Mouse (Mus musculus): ENCODE measurements around the gene Casp14. TPM values are rescaled to one million over a fixed set of nuclear protein-coding genes. Genes with fewer than 3 reads are reported as not detected.

Casp14 gene
- polyA plus RNA-seq (2012; rRNA removed), result not detected in 2 replicates

DNA sequence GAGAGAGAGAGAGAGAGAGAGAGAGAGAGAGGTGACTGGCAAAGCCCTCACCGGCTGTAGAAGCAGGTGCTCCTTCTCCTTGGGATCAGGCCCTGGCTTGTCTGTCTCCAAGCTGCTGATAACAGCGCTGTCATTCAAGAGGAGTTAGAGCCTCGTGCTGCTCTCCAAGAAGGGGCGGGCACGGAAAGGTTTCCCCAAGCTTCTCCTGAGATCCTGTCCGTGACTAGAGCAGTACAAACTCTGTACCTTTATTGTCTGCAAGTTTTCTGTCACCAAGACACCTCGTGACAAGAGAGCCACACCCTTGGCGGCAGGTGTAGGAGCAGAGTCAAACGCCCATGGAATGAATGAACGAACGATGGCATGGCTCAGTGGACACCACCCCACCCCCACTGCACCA is at the start of gene Casp14:
Gene Casp14, minus strand, starts transcription at position 239 of the 400 bp plus-strand sequence.

DNA sequence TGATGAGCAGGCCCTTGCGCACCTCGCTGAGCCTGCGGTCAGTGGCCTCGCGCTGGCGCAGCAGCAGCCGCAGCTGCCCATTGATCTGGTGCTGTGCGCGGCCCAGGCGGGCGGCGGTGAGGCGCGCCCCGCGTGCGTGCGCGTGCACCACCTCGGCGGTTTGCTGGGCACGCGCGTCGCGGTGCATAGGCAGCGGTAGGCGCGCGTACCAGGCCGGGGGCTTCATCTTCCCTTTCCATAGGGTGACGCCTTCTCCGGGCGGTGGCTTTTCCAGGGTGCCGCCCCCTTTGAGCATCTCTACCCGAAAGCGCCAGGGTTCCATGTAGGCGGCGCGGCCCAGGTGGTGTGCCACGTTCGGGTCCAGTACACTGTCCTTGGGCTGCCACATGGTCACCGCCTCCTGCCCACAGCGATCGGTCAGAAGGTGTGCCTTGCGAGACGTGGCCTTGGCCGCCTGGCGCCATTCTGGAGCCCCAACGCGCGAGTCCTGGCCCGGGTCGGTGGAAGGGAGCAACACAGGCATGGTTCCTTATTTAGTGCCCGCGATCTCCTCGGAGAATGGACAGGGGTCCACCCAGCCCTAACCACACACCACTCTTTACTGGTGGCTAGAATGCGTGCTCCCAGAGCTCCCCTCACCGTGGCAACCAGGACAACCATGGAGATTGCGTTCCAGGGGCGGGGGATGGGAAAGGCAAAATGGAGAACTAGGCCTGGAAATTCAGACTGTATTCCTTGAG is 34.5 kb upstream of the Casp14 start, which contains the start of gene Ccdc105:
Gene Ccdc105, minus strand, starts transcription at position 614 of the 740 bp plus-strand sequence.

Other genes with a start within 250 kb of the Casp14 start
- gene Olfr1358, start 200.9 kb downstream of the Casp14 start, polyA plus RNA-seq (2012; rRNA removed), result 0.95 and 2.0 TPM in 2 replicates
- 68.0 and 70.5 TPM in 2 replicates for gene Ilvbl, start 143.9 kb downstream of the Casp14 start, polyA plus RNA-seq (2012; rRNA removed)
- gene Syde1, start 126.3 kb downstream of the Casp14 start, polyA plus RNA-seq (2012; rRNA removed), result 52.4 and 59.3 TPM in 2 replicates
- gene Olfr1357, start 100.2 kb downstream of the Casp14 start, polyA plus RNA-seq (2012; rRNA removed), result not detected in 2 replicates
- gene Ccdc105, start 34.8 kb upstream of the Casp14 start, polyA plus RNA-seq (2012; rRNA removed), result 0.28 and 0.56 TPM in 2 replicates
- 6.0 and 6.4 TPM in 2 replicates for gene Slc1a6, start 62.2 kb upstream of the Casp14 start, polyA plus RNA-seq (2012; rRNA removed)
- gene Olfr1356, start 133.9 kb upstream of the Casp14 start, polyA plus RNA-seq (2012; rRNA removed), result not detected in 2 replicates
- gene Olfr1355, start 157.2 kb upstream of the Casp14 start, polyA plus RNA-seq (2012; rRNA removed), result not detected in 2 replicates
- gene Olfr1354, start 194.9 kb upstream of the Casp14 start, polyA plus RNA-seq (2012; rRNA removed), result not detected in 2 replicates
- gene Olfr8, start 232.3 kb upstream of the Casp14 start, polyA plus RNA-seq (2012; rRNA removed), result not detected in 2 replicates
- not detected in 2 replicates for gene Olfr1353, start 245.0 kb upstream of the Casp14 start, polyA plus RNA-seq (2012; rRNA removed)

Data from ovary, adult 2 months (tissue).